Mouse (Mus musculus) kidney, adult 2 months (tissue): ENCODE data around the gene Trim8.

Source experiments
- CTCF ChIP-seq: fragments of 200-500 bp; conservative IDR thresholded peaks from 2 replicates; pipeline ENCODE4 v1.5.1; 2011; ENCODE audit warnings: low read depth, mild to moderate bottlenecking, control low read depth, low read length, moderate library complexity, mixed read lengths; ENCODE audit not compliant: insufficient read depth, insufficient read length
- POLR2A ChIP-seq: fragments of 200-500 bp; IDR thresholded peaks from one replicate; pipeline ENCODE4 v1.6.1; 2011; ENCODE audit warnings: low read depth, low read length, control low read depth

GRCm38 (mm10) chr19:46457798-46458197, 43.7 kb upstream of the Trim8 start:
- TF ChIP-seq CTCF (no peak), POLR2A (no peak)
